Mouse (Mus musculus) frontal cortex, adult 2 months (tissue): ENCODE measurements around the gene Shld1. TPM values are rescaled to one million over a fixed set of nuclear protein-coding genes. Genes with fewer than 3 reads are reported as not detected.

Experiments
- DNase-seq, 2 experiments: peaks; one replicate each; pipeline ENCODE4 v3.0.0; 2022; ENCODE audit warnings: low spot score in 1 of 2; ENCODE audit errors: extremely low spot score in 1 of 2
- polyA plus RNA-seq: library from polyadenylated mRNA; depleted of rRNA; stranded (reverse); fragments of >200 nt; gene quantifications from 2 replicates; pipeline ENCODE4 v1.2.3, GENCODE M21; 2012; rRNA removed

Gene Shld1
- polyA plus RNA-seq, result 20.7 and 21.4 TPM in 2 replicates

DNA sequence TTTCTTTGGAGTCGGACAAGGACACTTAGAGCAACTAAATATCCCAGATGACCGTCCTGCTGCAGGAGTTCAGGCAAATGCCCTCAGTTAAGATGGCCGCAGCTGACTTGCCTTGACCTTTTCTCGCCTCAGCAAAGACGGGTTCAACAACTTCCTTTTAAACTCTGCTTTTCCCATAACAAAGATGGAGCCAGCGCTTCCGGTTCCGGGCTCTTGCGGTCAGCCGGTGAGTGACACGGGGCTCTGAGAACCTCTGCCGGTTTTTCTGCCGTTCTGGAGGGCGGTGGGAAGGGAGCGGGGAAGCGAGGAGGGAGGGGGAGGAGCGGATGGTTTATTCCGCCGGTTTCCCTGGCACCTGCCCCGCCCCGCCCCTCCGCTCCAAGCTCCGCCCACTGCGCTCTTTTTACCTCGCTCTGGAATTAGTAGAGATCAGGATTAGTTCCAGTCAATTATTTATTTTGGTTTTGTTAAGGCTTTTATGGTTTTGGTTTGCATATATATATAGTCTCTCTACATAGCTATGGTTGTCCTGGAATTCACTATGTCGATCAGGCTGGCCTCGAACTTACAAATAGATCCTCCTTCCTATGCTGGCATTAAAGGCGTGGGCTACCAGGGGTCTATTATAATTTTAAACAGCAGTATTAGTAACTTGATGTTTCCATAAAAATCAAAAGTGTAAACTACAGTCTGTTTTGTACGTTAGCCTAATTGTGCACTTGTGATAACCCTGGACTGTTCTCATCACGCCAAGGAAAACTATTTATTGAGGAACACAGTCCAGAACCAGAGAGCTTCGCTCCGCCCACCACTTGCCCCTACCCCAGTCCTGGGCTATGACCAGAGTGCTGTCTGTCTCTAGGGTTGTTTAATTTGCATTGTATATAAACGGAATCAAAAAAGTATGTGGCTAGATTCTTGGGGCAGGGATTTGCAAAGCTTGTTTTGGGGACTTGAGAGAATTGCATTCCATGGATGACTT lies at the start of gene Shld1:
Gene Shld1, plus strand, starts transcription at position 176 of the 982 bp plus-strand sequence.
- DNase-seq, result peak; percentile 90 to 94

DNA sequence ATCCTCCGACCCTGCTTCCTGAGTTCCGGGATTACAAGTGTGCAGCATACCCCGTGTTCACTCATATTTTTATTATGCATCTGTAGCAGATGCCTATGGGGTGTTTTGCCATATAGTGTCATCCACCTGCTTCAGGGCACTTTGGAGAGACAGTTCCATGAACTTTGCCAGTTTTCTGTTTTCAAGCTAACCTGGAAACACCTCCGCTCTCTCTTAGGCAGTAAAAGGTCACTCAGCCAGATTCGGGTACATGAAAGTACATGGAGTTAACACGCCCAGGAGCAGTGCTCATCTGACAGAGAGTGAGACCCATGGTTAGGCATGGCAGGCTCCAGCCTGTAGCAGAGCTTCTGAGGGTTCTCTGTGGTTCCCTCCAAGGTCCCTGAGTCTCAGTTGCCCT lies 48.4 kb upstream of the Shld1 start:
- DNase-seq, result no peak

DNA sequence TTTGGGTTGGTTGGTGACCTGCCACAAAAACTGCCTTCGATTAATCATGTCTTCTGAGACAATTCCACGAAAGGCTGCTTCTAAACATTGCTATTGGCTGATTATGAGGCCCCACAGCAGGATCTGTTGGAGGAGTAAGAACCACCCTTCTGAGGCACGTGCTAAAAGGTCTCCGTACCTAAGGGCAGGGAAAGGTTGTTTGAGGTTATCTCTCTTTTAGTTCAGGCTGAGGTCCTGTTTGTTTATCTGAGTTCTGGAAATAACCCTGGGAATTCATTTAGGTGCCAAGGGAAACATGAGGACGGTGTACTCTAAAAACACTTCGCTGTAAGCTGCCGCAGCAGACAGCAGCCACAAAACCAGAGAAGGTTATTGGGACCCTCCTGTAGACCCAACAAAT lies 47.4 kb upstream of the Shld1 start:
- no peak for DNase-seq

DNA sequence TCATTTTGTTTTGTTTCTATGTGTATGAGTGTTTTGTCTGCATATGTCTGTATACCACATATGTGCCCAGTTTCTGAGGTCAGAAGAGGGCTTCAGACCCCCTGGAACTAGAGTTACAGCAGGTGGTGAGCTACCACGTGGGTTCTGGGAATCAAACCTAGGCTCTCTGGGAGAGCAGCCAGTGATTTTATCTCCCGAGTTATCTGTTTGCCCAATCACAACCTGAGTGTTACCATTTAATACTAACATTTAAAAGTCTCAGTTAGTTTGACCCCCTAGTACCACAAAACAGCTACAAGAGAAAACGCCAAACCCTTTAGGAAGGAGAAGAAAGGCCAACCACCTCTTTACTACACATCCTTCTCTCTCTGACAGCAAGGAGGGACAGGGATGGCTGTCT lies 45.5 kb upstream of the Shld1 start:
- no peak for DNase-seq

DNA sequence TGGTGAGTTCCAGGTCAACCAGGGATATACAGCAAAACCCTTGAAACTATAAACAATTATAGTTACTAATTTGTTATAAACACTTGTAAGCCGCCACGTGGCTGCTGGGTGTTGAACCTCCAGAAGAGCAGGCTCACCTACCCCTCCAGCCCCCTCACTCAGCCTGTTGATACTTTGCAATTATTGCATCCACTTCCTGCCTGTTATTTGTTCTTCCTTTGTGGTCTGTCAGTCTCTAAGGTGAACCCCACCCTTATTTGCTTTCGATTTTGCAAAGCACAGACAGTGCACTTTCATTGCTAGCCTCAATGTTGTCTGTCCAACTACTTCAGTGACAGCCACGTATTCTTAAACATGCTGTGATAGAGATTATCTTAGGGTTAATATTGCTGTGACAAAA lies 43.6 kb upstream of the Shld1 start:
- DNase-seq, result no peak

DNA sequence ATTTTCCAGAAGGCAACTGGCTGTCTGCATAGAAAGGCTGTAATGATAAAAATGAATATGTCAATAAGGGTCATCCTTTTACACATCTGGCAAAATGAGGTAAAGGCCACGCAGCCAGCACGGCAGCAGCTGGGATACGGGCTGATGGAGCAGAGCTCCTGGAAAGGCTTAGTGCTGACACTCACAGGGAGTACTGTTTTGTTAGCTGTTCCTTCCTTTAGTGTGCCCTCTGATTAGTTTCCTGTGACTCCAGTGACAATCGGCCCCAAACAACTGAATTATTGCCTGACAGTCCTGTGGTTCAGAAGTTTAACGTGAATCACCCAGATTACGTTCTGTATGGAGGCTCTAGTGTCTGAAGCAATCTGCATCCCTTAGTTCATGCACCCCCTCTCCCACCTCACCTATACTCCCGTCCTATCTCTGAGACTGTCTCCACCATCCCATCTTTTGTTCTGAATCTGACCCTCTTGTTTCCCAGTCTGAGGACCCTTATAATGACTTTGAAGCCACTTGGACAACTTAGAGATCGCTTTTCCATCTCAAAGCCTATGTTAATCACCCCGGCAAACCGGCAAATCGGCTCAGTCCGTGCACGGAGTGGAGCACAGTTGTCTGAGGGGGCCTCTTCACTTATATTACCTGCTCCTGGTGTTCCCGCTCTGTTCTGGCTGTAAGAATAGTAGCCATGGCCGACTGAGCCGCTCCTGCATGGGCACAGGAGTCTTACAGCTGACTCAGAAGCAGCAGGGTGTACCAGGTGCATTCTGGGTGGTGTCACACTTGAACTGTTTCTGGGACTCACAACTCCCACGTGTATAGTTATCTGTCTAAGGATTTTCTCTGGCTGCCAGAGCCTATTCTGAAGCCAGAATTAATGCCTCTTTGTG lies 39.6 kb upstream of the Shld1 start:
- no peak for DNase-seq

DNA sequence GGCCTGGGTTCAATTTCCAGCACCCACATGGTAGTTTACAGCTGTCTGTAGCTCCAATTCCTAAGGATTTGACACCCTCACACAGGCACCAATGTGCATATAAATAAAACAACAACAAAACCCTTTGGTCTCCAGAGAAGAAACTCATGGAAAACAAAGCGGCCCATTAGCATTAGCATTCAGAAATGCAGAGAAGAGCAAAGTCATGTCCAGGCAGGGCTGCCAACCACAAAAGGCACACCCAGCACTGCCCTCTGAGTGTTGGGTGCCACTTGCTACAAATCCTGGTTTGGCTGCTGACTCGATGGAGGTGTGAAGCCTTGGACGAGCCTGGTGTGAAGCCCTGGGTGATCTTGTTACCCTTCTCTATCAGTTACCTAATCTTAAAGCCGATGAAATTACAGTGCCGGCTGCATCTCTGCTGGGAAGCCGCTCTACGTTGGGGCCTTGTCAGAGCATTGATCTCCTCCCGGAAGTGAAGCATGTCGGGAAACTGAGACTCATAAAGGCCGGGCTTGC lies 37.3 kb upstream of the Shld1 start:
- no peak for DNase-seq

DNA sequence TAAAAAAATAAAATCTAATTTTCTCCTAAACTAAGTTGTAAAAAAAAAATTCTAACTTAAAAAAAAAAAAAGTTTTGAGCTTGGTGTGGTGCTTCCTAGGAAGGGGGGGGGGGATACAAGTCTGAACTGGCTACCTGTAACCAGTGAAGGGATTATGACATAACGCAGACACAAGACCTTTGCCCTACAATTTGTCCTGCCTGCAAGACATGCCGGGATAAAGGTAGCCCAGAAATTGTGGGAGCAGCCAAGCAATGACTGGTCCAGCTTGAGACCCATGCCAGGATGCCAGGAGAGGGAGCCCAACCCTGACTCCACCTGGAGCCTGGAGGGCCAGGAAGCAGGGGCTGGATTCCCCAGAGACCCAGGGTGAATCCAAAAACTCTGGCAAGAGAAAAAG lies 36.2 kb upstream of the Shld1 start:
- no peak for DNase-seq

DNA sequence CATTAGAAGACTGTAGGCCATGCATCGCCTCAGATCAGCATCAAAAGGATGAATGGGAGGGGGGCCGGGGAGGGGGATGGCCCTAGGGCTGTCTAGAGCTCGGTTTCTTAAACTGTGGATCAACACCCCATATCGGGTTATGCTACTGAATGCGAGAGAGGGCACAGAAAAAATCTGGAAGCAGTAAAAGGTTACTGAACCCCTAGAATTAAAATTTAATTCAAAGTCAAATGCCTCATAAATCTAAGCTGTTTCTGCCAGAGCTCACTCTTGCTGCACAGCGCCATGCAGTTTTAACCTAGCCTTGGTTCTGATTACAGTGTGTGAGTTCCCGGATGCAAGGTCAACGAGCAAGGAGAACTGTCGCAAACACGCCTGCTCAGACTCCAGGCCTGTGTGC lies 34.3 kb upstream of the Shld1 start:
- DNase-seq, result no peak

DNA sequence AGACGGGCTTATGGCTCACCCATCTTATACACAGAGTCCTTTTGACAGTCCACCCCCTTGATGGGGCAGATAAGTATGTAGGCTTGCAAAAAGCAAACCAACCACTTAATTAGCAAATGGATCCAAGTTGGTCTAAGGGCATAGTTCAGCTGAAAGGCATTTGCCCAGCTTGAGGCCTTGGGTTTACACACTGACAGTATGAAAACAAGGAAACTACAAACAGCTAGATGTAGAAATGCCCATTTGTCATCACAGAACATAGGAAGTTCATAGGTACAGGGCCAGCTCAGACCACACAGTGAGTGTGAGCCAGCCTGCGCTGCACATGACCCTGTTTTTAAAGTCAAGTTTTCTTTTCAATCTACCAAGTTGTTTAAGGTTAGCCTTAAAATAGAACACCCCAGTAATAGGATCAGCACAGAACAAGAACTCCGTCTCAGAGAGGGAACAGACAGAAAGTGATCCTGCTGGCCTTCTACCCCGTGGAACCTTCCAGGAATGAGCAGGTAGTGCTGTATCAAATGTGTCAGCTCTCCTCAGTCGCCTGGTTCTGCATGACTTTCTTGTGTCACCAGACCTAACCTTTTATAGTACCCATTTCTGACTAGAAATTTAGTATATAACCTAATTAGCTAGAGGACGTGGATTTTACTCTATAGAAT lies 31.8 kb upstream of the Shld1 start:
- no peak for DNase-seq

DNA sequence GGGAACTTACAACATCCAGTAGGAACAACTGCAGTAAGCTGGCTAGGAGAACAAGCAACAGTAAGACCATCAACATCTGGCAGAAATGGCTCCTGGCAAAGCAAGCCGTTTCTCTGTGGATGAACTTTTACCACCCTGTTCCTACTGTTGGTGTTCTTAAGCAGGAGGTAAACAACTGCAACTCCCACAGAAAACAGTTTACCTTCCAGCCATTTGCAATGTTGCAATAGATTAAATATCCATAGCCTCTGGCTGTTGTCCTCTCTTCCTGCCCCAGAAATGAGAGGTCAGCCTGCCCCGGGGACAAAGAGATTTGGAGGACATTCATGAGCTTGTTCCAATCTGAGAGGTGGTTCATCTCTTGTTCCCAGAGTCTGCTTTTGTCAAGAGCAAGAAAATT lies 29.5 kb upstream of the Shld1 start:
- no peak for DNase-seq

DNA sequence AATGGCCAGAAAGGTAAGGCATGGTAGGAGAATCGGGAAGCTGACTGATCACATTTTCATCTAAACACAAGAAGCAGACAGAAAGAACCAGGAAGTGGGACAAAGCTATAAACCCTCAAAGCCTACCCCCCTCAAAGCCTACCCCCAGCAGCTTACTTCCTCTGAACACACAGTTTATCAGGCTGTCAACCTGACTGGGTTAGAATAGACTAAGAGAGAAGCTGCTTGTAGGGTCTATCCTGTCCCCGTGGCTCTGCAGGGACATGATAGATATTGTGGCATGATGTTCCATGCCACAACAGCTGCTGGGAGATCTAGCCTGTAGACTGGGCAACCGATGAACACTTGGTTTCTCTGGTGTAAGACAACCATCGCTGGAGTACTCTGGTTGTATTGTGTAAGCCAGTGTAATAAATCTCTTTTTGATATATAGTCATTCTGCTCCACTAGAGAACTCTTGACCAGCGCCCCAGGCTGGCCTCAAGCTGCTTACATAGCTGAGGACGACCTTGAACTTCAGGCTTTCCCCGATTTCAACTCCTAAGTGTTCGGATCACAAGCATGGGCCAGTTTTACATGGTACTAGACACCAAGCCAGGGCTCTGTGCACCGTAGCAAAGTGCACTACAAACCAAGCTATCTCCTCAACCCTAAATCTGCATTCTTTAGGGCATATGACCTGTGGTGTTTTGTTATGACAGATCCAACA lies 28.2 kb upstream of the Shld1 start:
- DNase-seq, result no peak

DNA sequence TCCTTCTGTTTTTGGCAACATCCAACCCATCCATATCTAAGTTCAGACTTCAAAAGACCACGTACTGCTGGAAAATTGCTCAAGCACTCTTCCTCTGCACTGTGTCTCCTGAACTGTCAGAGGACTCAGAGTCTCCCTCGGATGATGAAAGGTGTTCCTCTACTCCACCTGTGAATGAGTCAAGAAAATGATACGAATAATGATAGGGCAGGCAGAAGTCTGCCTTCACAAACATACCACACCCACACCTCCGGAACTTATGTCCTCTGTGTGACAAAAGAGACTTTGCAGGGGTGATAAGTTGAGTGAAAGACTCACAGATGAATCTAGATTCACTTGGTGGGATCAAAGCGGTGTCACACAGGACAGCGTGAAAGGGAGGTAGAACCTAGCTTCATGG lies 17.6 kb upstream of the Shld1 start:
- no peak for DNase-seq

DNA sequence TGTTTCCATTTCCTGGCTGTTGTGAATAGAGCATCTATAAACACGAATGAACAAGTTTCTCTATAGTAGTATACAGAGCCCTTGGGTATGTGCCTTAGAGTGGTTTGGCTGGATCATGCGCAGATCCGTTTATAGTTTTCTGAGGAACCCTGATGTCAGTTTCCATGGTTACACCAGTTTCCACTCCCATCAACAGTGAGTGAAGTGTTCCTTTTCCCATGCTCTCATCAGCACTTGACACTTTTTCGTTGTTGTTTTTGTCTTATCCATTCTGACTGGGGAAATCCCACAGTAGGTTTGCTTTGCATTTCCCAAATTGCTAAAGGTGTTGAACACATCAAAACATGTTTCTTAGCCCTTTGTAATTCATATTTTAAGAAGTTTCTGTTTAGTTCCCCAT lies 16.4 kb upstream of the Shld1 start:
- DNase-seq, result no peak

DNA sequence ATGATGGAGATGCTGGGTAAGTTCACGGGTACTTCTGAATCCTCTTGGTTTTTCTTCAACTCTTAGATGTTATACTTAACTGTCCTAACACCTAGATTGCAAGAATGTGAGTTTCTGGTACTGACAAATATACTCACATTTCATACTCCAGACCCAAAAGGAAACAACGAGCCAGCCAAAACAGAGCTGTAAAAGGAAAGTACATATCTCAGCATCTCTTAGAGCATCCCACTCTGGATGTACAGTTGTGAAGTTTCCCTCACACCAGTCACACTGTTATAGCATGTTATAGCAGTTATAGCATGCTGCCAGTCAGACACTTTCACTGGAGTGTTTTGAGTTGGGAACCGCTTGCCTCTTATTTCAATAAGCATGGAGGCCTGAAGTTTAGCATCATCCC lies 14.6 kb upstream of the Shld1 start:
- DNase-seq, result no peak

DNA sequence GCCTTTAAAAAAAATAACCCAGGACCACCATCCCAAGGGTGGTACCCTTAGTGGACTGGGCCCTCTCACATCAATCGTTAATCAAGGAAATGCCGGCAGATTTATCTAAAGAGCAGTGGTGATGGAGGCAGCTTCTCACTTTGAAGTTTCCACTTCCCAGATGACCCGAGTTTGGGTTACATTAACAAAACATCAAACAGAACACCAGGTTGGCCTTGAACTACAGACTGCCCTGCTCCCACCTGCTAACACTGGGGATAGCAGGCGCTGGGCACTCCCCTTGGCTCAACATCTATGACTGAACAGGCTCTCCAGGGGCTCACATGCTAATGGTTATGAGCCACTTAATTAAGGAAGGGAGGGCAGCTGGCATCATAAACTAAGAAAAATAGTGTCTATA lies 10.6 kb upstream of the Shld1 start:
- DNase-seq, result no peak

DNA sequence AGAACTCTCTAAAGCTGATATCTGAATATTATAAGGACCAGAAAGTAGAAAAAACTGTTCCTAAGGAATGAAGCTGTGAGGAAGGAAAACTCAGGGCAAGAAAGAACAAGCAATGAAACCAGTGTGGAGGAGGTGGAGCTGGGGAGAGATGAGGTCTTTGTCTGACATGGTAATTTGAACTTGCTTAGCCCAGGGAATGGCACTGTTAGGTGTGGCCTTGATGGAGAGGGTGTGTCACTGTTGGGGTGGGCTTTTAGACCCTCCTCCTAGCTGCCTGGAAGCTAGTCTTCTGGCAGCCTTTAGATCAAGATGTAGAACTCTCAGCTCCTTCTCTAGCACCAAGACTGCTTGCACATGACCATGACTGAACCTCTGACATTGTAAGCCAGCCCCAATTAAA lies 1.7 kb upstream of the Shld1 start:
- DNase-seq, result no peak

DNA sequence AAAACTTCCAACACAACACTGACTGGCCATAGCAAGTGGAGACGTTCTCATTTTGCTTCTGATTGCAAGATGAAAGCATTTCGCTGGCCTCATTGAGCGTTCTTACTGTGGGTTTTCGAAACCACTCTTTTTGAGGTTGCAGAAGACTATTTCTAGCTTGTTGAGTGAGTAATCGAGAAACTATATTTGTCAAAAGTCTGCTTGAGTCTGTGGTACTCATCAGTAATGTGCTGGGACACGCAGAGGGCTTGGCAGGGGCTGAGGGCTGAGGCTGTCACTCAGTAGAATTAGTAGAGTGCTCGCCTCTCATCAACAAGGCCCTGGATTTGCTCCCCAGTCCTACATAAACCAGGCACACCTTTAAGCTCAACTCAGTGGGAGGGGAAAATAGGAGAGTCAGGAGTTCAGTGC lies 1.9 kb downstream of the Shld1 start:
- DNase-seq, result peak; percentile 48 to 55

DNA sequence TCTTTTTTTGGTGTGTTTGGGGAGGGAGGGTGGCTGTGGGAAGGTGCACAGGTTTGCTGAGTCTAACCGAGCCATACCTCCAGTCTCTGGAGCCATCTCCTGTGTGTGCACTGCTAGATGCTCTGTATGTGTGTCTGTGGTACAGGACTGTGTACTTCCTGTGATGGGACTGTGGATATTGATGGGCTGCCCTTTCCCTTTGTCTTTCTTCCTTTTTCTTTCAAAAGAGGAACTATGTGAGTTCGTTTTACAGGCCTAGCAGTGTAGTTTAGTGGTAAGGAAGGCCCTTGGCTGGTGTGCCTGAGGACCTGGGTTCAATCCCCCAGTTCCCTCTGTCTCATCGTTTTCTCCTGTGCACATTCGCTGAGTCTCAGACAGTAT lies 2.4 kb downstream of the Shld1 start:
- DNase-seq, result no peak

DNA sequence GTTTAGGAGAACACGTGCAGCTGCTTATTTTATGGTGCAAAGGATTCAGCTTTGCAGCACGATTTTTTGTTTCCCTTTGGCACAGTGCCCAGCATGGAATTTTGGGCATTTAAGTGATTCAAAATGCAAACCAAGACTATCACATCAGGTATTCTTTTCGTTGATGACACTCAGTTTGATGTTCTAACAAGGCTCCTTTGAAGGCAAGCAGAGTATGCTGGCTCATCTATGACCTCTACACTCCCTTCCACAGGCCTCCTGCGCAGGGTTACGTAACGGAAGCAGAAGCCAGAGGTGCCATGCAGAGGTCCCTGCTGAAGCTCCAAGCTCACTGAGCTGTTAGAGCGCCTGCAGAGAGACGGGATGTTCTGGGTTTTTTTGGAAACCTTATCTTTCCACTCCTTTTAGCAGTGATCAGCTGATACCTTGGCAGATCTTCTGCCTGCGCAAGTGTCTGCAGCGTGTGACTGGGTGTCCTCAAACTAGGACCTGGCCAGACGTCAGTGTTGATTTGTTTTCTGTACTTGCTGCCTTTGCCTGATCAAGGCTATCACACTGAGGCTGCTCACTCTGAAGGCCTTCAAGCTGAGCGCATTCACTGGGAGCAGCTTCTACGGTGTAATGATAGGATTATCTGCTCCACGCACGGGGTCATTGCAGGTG lies 3.0 kb downstream of the Shld1 start:
- peak; percentile 59 to 72 for DNase-seq
